Mouse (Mus musculus): ENCODE results near the gene Parp16. TPM values are rescaled to one million over a fixed set of nuclear protein-coding genes. Genes with fewer than 3 reads are reported as not detected.

Parp16 gene
- polyA plus RNA-seq, 1 experiment from 2014 or later, result 5.1 TPM

GRCm38 (mm10) chr9:65237616-65238015, 42.5 kb downstream of the Parp16 start:
- 0 out of 2 replicates have a peak overlapping the region, but pooled peaks have one; percentile 12 for H3K27ac ChIP-seq
- 87% methylated on average over 11 of the region's 11 CpGs for WGBS
- no peak for ATAC-seq

GRCm38 (mm10) chr9:65238191-65238760, 43.1 kb downstream of the Parp16 start:
- ATAC-seq, result no peak
- H3K9ac ChIP-seq, result no peak overlapping the region
- H3K27me3 ChIP-seq, result no peaks in the 10 kb centered on the region
- 71% methylated on average over 13 of the region's 13 CpGs for WGBS
- 0 out of 2 replicates have a peak, but pooled peaks cover 3% of the 10 kb centered on the region for H3K4me1 ChIP-seq
- H3K9me3 ChIP-seq (replicated peaks), result no peaks in the 10 kb centered on the region
- no peak overlapping the region for H3K4me2 ChIP-seq
- no peak overlapping the region for H3K4me3 ChIP-seq
- peaks cover 8% of the 10 kb centered on the region for H3K36me3 ChIP-seq (ENCODE audit: poor library complexity, severe bottlenecking)
- 0 out of 2 replicates have a peak overlapping the region, but pooled peaks have one; percentile 12 for H3K27ac ChIP-seq

More at GRCm38 (mm10) chr9:65237616-65238015, 42.5 kb downstream of the Parp16 start:
- Histone ChIP-seq H3K9ac (no peak overlapping the region), H3K36me3 (ENCODE audit: poor library complexity, severe bottlenecking) (peaks cover 8% of the 10 kb centered on the region), H3K9me3 (replicated peaks) (no peaks in the 10 kb centered on the region), H3K4me1 (no peaks in the 10 kb centered on the region), H3K4me2 (no peak overlapping the region), H3K27me3 (no peaks in the 10 kb centered on the region), H3K4me3 (no peak overlapping the region)

GRCm38 (mm10) chr9:65239176-65239575, 44.0 kb downstream of the Parp16 start:
- Histone ChIP-seq H3K4me1 (0 out of 2 replicates have a peak, but pooled peaks cover 4% of the 10 kb centered on the region), H3K9me3 (replicated peaks) (no peaks in the 10 kb centered on the region), H3K27me3 (no peaks in the 10 kb centered on the region), H3K4me2 (no peak overlapping the region), H3K9ac (no peak overlapping the region), H3K4me3 (no peak overlapping the region), H3K36me3 (ENCODE audit: poor library complexity, severe bottlenecking) (peaks cover 8% of the 10 kb centered on the region), H3K27ac (no peak overlapping the region)
- WGBS, result 94% methylated on average over 4 of the region's 4 CpGs
- ATAC-seq, result no peak

- 89% methylated on average over 5 of the region's 5 CpGs for WGBS
- H3K4me3 ChIP-seq, result no peak overlapping the region
- H3K36me3 ChIP-seq (ENCODE audit: poor library complexity, severe bottlenecking), result peaks cover 8% of the 10 kb centered on the region
- 0 out of 2 replicates have a peak, but pooled peaks cover 4% of the 10 kb centered on the region for H3K4me1 ChIP-seq
- H3K4me2 ChIP-seq, result no peak overlapping the region
- no peaks in the 10 kb centered on the region for H3K27me3 ChIP-seq
- H3K27ac ChIP-seq, result no peak overlapping the region
- H3K9me3 ChIP-seq (replicated peaks), result no peaks in the 10 kb centered on the region
- no peak for ATAC-seq
- H3K9ac ChIP-seq, result no peak overlapping the region
Observed at GRCm38 (mm10) chr9:65239731-65240130, 44.6 kb downstream of the Parp16 start.

GRCm38 (mm10) chr9:65240587-65240986, 45.4 kb downstream of the Parp16 start:
- no peak overlapping the region for H3K4me3 ChIP-seq

GRCm38 (mm10) chr9:65241973-65242372, 46.8 kb downstream of the Parp16 start:
- H3K4me1 ChIP-seq, result 0 out of 2 replicates have a peak, but pooled peaks cover 4% of the 10 kb centered on the region
- no peak overlapping the region for H3K9ac ChIP-seq
- H3K27ac ChIP-seq, result no peak overlapping the region
- no peak overlapping the region for H3K4me3 ChIP-seq
- no peaks in the 10 kb centered on the region for H3K27me3 ChIP-seq
- H3K4me2 ChIP-seq, result no peak overlapping the region
- no peaks in the 10 kb centered on the region for H3K9me3 ChIP-seq (replicated peaks)
- 0 out of 2 replicates have a peak, but pooled peaks cover 4% of the 10 kb centered on the region for H3K36me3 ChIP-seq (ENCODE audit: poor library complexity, severe bottlenecking)
- WGBS, result 71% methylated on average over 5 of the region's 5 CpGs
- ATAC-seq, result no peak

More at GRCm38 (mm10) chr9:65240587-65240986, 45.4 kb downstream of the Parp16 start:
- ATAC-seq, result no peak
- H3K9ac ChIP-seq, result no peak overlapping the region
- H3K27me3 ChIP-seq, result no peaks in the 10 kb centered on the region
- 73% methylated on average over 3 of the region's 3 CpGs for WGBS
- H3K4me1 ChIP-seq, result 0 out of 2 replicates have a peak, but pooled peaks cover 4% of the 10 kb centered on the region
- no peak overlapping the region for H3K4me2 ChIP-seq
- peaks cover 8% of the 10 kb centered on the region for H3K36me3 ChIP-seq (ENCODE audit: poor library complexity, severe bottlenecking)
- no peak overlapping the region for H3K27ac ChIP-seq
- H3K9me3 ChIP-seq (replicated peaks), result no peaks in the 10 kb centered on the region

- 52% methylated on average over 4 of the region's 4 CpGs for WGBS
- Histone ChIP-seq H3K4me2 (no peak overlapping the region), H3K36me3 (ENCODE audit: poor library complexity, severe bottlenecking) (no peaks in the 10 kb centered on the region), H3K27me3 (no peaks in the 10 kb centered on the region), H3K4me1 (0 out of 2 replicates have a peak, but pooled peaks cover 4% of the 10 kb centered on the region), H3K9ac (no peak overlapping the region), H3K27ac (no peak overlapping the region), H3K4me3 (no peak overlapping the region), H3K9me3 (replicated peaks) (no peaks in the 10 kb centered on the region)
- ATAC-seq, result no peak
Observed at GRCm38 (mm10) chr9:65243249-65243648, 48.1 kb downstream of the Parp16 start.

GRCm38 (mm10) chr9:65244036-65244806, 49.1 kb downstream of the Parp16 start:
- H3K4me1 ChIP-seq, result 0 out of 2 replicates have a peak, but pooled peaks cover 4% of the 10 kb centered on the region
- H3K27ac ChIP-seq, result no peak overlapping the region
- no peaks in the 10 kb centered on the region for H3K27me3 ChIP-seq
- H3K4me2 ChIP-seq, result no peak overlapping the region
- H3K9ac ChIP-seq, result no peak overlapping the region
- H3K4me3 ChIP-seq, result no peak overlapping the region
- no peaks in the 10 kb centered on the region for H3K9me3 ChIP-seq (replicated peaks)
- H3K36me3 ChIP-seq (ENCODE audit: poor library complexity, severe bottlenecking), result no peaks in the 10 kb centered on the region
- no peak for ATAC-seq
- WGBS, result 54% methylated on average over 9 of the region's 9 CpGs

- Histone ChIP-seq H3K9ac (no peak overlapping the region), H3K27ac (no peak overlapping the region), H3K4me2 (no peak overlapping the region), H3K36me3 (ENCODE audit: poor library complexity, severe bottlenecking) (no peaks in the 10 kb centered on the region), H3K4me3 (no peak overlapping the region), H3K4me1 (0 out of 2 replicates have a peak, but pooled peaks cover 4% of the 10 kb centered on the region), H3K9me3 (replicated peaks) (no peaks in the 10 kb centered on the region), H3K27me3 (no peaks in the 10 kb centered on the region)
- no peak for ATAC-seq
- 81% methylated on average over 16 of the region's 16 CpGs for WGBS
Observed at GRCm38 (mm10) chr9:65247502-65248376, 52.6 kb downstream of the Parp16 start.

GRCm38 (mm10) chr9:65248377-65248690, 53.2 kb downstream of the Parp16 start:
- 92% methylated on average over 5 of the region's 5 CpGs for WGBS
- no peak for ATAC-seq

GRCm38 (mm10) chr9:65252026-65252425, 56.9 kb downstream of the Parp16 start:
- 81% methylated on average over 3 of the region's 3 CpGs for WGBS
- no peaks in the 10 kb centered on the region for H3K27me3 ChIP-seq
- no peaks in the 10 kb centered on the region for H3K9me3 ChIP-seq (replicated peaks)
- no peak overlapping the region for H3K4me3 ChIP-seq
- no peak for ATAC-seq
- no peak overlapping the region for H3K4me2 ChIP-seq
- no peaks in the 10 kb centered on the region for H3K36me3 ChIP-seq (ENCODE audit: poor library complexity, severe bottlenecking)
- no peak overlapping the region for H3K27ac ChIP-seq
- H3K4me1 ChIP-seq, result no peaks in the 10 kb centered on the region
- H3K9ac ChIP-seq, result no peak overlapping the region

More at GRCm38 (mm10) chr9:65248377-65248690, 53.2 kb downstream of the Parp16 start:
- Histone ChIP-seq H3K9ac (no peak overlapping the region), H3K4me1 (0 out of 2 replicates have a peak, but pooled peaks cover under 1% of the 10 kb centered on the region), H3K4me3 (no peak overlapping the region), H3K27ac (no peak overlapping the region), H3K36me3 (ENCODE audit: poor library complexity, severe bottlenecking) (no peaks in the 10 kb centered on the region), H3K4me2 (no peak overlapping the region), H3K9me3 (replicated peaks) (no peaks in the 10 kb centered on the region), H3K27me3 (no peaks in the 10 kb centered on the region)

Measured in forebrain, embryonic 13.5 days (tissue).